Mouse (Mus musculus): ENCODE measurements at regions not wholly inside any gene's neighbourhood (a gene's known extent, or its start where the extent isn't known, plus 50 kb on each side); places are given as distances from the start of the nearest gene placed in this dataset.

DNA sequence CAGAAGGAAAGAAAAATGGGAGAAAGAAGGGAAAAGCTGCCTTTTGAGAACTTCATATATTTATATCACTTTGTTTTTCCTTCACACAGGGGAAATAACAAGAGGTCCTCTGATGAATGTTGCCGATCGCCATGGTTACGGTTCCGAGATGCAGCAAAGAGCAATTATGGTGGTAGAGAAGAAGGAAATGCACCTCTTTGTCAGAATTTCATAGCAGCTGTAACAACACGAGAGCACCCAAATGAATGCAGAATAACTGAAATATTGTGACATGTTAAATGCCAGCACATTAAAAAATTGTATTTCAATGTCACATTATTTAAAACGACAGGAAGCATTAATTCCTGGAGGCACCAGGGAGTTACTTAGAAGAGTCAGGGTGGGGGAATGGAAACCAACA is 279.4 kb downstream of the Mctp2 start:
- no peak for DNase-seq (ENCODE audit: low spot score)

DNA sequence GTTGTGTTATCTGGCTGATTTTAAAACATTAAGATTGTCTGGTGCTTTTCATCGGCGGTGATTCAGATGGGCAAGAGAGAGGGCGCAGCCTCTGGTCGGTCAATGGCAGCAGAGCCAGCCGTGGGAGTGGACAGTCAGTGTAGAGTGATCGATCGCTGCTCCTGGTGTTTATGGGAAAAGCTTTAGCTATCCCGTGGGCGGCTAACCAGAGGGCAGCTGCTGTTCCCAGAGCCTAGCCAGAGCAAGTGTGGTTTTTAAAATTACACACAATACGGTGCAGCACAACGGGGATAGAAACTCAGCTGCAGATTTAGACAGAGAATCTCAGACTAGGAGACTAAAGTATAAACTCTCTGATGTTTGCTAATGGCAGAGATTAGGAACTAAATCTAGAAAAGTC is 297.3 kb downstream of the Mctp2 start:
- DNase-seq (ENCODE audit: low spot score) = no peak

DNA sequence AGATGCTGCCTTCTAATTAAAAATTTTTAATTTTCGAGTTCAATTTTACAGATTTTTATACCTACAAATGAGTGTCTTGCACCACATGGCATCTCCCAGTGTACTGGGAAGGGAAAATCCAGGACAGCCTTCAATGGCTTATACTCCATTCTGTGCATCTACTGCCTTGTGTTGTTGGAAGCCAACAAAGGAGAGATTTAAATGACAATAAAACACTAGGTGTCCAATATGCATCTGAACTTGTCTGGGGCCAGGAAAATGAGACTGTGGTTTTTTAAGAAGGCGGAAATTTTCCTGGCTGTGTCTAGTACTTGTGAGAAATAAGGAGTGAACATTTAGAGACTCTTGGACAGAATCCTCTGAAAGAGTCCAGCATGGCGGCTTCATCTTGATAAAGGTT is 302.1 kb downstream of the Mctp2 start:
- no peak for DNase-seq (ENCODE audit: low spot score)

DNA sequence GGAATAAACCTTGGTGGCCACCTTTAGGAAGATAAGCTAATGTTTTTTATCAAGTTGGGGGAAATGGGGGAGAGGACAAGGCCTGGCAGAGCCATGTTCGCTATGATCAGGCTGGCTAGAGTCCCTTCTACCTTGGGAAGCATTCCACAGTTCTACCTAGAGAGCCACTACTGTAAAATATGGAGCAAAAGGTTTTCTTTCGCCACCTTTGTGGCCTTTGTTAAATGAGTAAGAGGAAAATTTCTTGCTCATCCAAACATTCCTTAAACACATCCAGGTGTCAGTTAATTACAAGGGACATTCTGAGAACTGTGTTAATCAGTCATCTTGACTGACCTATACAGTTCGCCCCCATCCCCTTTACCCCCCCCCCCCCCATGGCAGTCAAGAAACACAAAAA is 313.9 kb downstream of the Mctp2 start:
- no peak for DNase-seq (ENCODE audit: low spot score)

DNA sequence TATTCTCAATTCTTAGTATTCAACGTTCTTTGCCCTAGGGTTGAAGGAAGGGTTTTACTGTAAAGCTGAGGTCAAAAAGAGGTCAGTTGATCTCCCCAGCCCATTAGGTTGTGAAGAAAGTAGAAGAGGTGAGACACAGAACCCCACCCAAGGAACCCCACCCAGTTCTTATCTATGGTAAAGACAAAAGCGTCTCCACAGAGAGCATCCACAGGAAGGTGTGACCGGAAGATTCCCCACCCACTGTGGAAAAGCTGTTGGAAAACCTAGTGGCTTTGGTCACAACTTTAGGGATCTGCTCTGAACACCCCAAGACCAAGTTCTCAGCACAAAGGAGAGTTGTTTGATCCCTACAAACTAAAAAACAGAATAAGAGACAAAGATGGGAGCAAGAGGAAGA is 314.6 kb downstream of the Mctp2 start:
- DNase-seq (ENCODE audit: low spot score) = no peak

DNA sequence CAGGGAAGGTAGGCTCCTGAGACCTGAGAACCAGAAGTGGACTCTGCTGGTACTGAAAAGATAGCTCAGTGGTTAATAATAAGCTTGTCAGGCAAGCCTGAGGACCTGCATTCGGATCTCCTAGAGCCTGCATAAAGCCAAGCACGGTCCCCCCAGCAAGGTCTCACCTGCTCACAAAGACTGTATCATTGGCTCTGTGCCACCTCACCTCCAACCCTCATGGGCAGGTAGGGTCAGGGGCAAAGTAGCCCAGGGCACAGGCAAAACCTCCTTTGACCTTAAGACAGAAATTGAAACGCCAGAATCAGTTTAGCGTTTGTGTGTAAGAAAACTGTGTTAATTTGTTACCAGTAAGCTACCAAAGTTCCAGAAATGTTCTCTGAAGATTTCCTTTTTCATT is 315.2 kb downstream of the Mctp2 start:
- no peak for DNase-seq (ENCODE audit: low spot score)

DNA sequence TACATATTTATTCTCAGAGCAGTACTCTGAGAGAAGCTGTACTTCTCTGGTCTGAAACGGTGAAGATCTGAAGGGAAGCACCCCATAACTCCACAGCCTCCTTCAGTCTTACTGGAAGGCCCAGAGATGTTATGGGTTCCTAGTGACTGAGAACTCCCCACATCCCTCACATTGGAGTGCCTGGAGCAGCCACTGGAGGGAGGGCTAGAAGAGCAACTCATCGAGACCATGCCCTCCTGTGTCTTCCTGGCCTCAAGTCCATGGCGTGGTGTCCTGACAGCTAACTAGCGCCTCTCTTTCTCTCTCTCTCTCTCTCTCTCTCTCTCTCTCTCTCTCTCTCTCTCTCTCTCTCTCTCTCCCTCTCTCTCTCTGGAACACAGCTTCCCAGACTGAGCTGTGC is 340.4 kb downstream of the Mctp2 start:
- no peak for DNase-seq (ENCODE audit: low spot score)

DNA sequence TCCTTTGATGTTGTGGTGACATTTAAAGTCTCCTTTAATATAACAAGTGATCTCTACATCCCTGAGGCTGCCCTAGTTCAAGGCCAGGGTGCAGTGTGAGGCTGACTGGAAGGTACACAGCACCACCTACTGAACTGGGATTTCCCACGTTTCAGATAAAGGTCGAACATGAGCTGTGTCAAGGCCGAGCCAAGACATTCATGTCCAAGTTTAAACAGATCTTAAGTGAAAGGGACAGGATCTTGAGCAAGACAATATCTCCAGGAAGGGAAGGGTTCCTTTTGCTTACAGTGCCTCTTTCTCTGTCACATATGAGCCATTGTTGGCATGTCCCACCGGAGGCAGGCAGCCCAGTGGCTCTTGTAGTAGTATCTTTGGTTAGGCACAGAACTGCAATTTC is 343.0 kb downstream of the Mctp2 start:
- no peak for DNase-seq (ENCODE audit: low spot score)

DNA sequence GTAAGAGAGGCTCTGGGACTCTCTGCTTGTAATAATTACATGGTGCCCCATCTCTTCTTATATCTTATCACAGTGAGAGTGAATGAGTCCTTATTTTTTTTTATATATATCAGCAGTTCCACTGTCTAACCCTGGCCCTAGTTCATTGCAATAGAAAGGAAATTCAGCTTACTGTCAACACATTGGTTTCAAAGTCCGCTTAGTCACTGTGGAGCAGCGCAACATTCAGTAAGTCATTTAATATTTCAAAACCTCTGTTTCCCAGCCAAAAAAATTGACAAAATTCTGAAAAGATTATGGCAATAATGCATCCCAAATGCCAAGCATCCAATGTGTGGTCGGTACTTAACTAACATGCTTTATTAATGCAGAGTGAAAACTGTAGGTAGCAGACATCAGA is 343.6 kb downstream of the Mctp2 start:
- no peak for DNase-seq (ENCODE audit: low spot score)

DNA sequence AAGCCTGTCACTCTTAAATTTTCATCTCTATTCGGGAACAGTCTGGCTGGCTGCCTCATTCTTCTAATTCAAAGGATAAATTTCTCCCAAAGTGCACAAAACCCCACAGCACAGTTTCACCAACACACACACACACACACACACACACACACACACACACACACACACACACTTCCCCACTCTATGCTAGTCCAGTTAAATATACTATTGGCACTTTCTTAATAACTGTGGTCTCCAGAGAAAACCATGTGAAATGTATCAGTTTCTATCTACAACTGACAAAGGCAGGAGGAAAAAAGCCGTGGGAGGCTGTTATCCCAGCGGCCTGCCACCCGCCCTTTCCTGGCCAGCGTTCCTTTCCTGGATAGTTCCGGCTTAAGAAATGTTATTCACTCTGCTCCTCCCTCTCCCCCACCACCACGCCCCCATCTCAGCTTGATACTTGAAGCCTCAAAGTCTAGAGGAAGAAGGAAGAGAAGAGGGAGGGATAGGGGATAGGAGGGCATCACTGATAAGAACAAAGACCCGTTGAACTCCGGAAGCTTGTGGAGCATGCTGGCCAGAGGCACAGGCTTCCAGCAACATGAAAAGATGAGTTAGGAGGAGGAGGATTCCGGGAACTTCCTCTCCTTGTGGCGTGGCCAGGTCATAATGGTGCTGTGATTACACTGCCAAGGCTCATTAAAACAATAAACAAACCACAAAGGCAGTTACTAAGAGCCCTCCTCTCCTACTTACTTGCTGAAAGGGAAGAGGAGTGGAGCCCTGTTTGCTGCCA is 345.8 kb downstream of the Mctp2 start:
- DNase-seq (ENCODE audit: low spot score) = peak; percentile 66

DNA sequence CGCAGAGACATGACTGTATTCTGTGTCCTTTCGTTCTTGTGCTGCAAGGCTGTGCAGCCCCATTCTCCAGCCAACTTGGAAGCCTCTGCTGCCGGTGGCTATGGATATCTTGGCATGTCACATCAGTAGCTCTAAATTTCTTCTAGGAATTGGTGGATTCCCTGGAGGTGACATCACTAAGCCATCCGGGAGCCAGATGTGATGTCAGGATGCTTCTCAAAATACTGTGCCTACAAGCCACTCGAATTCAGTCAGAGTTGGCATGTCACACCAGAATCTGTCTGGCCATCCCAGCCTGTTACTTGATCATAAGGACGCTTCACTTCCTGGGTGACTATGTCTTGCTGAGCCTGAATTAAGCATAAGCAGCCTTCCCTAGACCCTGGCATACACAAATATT is 359.9 kb downstream of the Mctp2 start:
- no peak for DNase-seq (ENCODE audit: low spot score)

DNA sequence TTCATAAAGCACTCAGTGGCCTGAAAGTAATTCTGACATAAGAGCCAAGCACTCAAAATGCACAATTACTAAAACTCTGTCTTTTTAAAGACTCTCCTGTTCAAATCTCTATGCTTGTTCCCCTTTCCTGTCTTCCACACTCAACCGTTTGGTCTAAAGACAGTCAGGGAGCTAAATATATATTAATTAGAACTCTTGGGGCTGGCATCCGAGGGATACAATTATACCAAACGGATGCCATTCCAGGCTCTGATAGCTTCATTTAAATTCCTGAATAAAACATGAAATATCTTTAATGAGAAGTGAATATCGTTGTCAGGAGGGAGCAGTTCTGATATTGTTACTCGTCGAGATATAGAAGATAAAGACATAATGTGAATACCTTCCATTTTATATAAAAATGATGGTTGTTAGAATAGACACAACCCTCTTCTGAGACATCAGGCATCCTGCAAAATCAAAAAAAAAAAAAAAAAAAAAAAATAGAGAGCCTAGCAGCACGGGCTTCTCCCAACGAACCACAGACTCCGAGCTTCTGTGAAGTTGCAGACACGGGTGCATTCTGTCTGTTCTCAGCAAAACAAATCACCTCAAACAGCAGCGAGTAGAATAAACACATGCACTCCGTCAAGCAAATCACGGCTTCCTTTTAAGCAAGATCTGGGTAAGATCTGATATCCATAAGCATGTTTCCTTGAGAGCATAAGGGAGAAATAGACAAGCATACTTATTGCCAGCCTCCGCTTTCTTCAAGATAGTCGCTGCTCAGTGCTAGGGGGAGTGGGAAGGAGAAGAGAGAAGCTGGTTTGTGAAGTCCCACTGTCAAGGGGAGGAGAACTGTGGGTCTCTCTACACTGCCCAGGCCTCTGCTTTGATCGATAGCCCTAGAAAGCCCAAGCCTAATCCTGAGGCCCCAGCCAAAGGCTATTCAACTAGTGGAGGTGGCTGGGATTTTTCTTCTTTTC is 363.0 kb downstream of the Mctp2 start:
- DNase-seq (ENCODE audit: low spot score) = no peak

DNA sequence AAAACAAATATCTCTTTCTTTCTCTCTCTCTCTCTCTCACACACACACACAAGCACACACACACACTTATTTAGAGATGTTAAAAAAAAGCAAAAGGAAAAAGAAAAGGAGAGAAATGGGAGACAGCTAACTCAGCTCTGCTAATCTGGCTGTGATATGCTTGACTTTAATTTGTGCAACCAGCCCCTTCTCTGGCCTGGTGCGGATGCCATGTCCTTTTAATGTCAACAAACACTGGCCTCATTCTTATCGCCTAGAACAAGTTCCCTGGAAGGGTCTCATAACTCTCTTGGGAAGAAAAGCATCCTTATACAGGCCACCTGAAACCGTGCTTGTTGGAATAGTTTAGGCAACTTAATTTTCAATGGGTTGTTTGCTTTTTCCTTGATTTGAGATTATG is 368.7 kb downstream of the Mctp2 start:
- peak; percentile 51 for DNase-seq (ENCODE audit: low spot score)

DNA sequence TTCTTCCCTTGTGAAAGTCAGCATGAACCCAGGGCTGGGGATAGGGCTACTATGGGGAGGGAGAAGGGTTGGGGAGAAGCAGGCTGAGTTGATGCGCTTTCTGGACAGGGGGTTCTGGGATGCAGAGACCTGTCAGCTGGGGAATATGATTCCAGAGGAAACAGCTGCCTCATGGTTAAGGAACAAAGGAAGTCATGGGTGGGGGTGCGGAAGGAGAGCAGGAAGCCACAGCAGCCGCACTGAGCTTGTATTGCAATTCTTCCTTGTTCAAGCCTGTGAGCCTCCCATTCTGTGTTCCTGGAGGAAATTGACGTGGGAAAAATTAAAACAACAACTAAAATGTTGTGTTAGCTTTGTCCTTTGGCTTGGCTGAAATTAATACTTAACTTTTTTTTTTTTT is 369.7 kb downstream of the Mctp2 start:
- peak; percentile 43 for DNase-seq (ENCODE audit: low spot score)
